Mouse (Mus musculus) thymus, postnatal 0 days (tissue): ENCODE measurements at regions not wholly inside any gene's neighbourhood (a gene's known extent, or its start where the extent isn't known, plus 50 kb on each side); places are given as distances from the start of the nearest gene placed in this dataset.

Experiments used
- DNase-seq: peaks from one replicate; pipeline ENCODE4 v3.0.0-alpha.2; 2015; ENCODE audit warnings: low spot score

GRCm38 (mm10) chr8:93689832-93690471, 119.8 kb upstream of the Gnao1 start:
- DNase-seq = no peak

GRCm38 (mm10) chr8:93691375-93691774, 118.4 kb upstream of the Gnao1 start:
- no peak for DNase-seq

GRCm38 (mm10) chr8:93691826-93692225, 117.9 kb upstream of the Gnao1 start:
- no peak for DNase-seq

- no peak for DNase-seq
Observed at GRCm38 (mm10) chr8:93697206-93697605, 112.6 kb upstream of the Gnao1 start.

GRCm38 (mm10) chr8:93698508-93698907, 111.3 kb upstream of the Gnao1 start:
- no peak for DNase-seq

- no peak for DNase-seq
Observed at GRCm38 (mm10) chr8:93701391-93701790, 108.4 kb upstream of the Gnao1 start.

GRCm38 (mm10) chr8:93712066-93712706, 97.6 kb upstream of the Gnao1 start:
- no peak for DNase-seq

GRCm38 (mm10) chr8:93713221-93713620, 96.5 kb upstream of the Gnao1 start:
- no peak for DNase-seq

GRCm38 (mm10) chr8:93724896-93725489, 84.8 kb upstream of the Gnao1 start:
- DNase-seq = no peak

- DNase-seq = no peak
Observed at GRCm38 (mm10) chr8:93729124-93729930, 80.4 kb upstream of the Gnao1 start.

- DNase-seq = no peak
Observed at GRCm38 (mm10) chr8:93730738-93731700, 78.7 kb upstream of the Gnao1 start.

- DNase-seq = no peak
Observed at GRCm38 (mm10) chr8:93734818-93735217, 74.9 kb upstream of the Gnao1 start.

GRCm38 (mm10) chr8:93740281-93740680, 69.5 kb upstream of the Gnao1 start:
- no peak for DNase-seq

- no peak for DNase-seq
Observed at GRCm38 (mm10) chr8:93748720-93749119, 61.0 kb upstream of the Gnao1 start.

- DNase-seq = no peak
Observed at GRCm38 (mm10) chr8:93750921-93751320, 58.8 kb upstream of the Gnao1 start.

GRCm38 (mm10) chr8:93755981-93756380, 53.8 kb upstream of the Gnao1 start:
- DNase-seq = no peak
